Mouse (Mus musculus) midbrain, embryonic 15.5 days (tissue): ENCODE data around the gene Ncoa5. TPM values are rescaled to one million over a fixed set of nuclear protein-coding genes. Genes with fewer than 3 reads are reported as not detected.

ENCODE experiments used
- polyA plus RNA-seq: library from polyadenylated mRNA; unstranded; fragments of >200 nt; fragmentation: Nextera tagmentation; extraction: Ambion mirVana; gene quantifications from 2 replicates; pipeline ENCODE4 v1.2.1, GENCODE M21; 2015

Ncoa5 gene
- polyA plus RNA-seq, 1 experiment from 2014 or later, result 126 TPM

Other genes with a start within 250 kb of the Ncoa5 start
- gene Snx21, start 249.0 kb downstream of the Ncoa5 start, polyA plus RNA-seq, result 34.8 and 40.6 TPM in 2 replicates
- gene Acot8, start 230.0 kb downstream of the Ncoa5 start, polyA plus RNA-seq, result 20.0 and 20.2 TPM in 2 replicates
- gene Zswim3, start 229.8 kb downstream of the Ncoa5 start, polyA plus RNA-seq, result 17.8 and 18.4 TPM in 2 replicates
- gene Zswim1, start 212.2 kb downstream of the Ncoa5 start, polyA plus RNA-seq, result 28.3 and 31.3 TPM in 2 replicates
- gene Spata25, start 206.3 kb downstream of the Ncoa5 start, polyA plus RNA-seq, result not detected in 2 replicates
- 101 and 109 TPM in 2 replicates for gene Ctsa, start 202.0 kb downstream of the Ncoa5 start, polyA plus RNA-seq
- gene Neurl2, start 201.4 kb downstream of the Ncoa5 start, polyA plus RNA-seq, result 6.4 and 6.6 TPM in 2 replicates
- gene Pltp, start 177.2 kb downstream of the Ncoa5 start, polyA plus RNA-seq, result 105 and 121 TPM in 2 replicates
- 85.3 and 93.1 TPM in 2 replicates for gene Pcif1, start 155.6 kb downstream of the Ncoa5 start, polyA plus RNA-seq
- 17.8 and 18.9 TPM in 2 replicates for gene Zfp335, start 123.1 kb downstream of the Ncoa5 start, polyA plus RNA-seq
- 28.9 and 34.3 TPM in 2 replicates for gene Mmp9, start 94.1 kb downstream of the Ncoa5 start, polyA plus RNA-seq
- gene Slc12a5, start 74.1 kb downstream of the Ncoa5 start, polyA plus RNA-seq, result 63.8 and 64.0 TPM in 2 replicates
- gene Cd40, start 20.8 kb upstream of the Ncoa5 start, polyA plus RNA-seq, result 5.5 and 6.3 TPM in 2 replicates
- not detected in 2 replicates for gene 1700025C18Rik, start 55.9 kb upstream of the Ncoa5 start, polyA plus RNA-seq
- 20.8 and 21.2 TPM in 2 replicates for gene Cdh22, start 200.0 kb upstream of the Ncoa5 start, polyA plus RNA-seq